Mouse (Mus musculus): ENCODE data around the gene Cela3b. TPM values are rescaled to one million over a fixed set of nuclear protein-coding genes. Genes with fewer than 3 reads are reported as not detected.

The Cela3b gene
- polyA plus RNA-seq, 2 experiments: 0.06 TPM; not detected in 1

DNA sequence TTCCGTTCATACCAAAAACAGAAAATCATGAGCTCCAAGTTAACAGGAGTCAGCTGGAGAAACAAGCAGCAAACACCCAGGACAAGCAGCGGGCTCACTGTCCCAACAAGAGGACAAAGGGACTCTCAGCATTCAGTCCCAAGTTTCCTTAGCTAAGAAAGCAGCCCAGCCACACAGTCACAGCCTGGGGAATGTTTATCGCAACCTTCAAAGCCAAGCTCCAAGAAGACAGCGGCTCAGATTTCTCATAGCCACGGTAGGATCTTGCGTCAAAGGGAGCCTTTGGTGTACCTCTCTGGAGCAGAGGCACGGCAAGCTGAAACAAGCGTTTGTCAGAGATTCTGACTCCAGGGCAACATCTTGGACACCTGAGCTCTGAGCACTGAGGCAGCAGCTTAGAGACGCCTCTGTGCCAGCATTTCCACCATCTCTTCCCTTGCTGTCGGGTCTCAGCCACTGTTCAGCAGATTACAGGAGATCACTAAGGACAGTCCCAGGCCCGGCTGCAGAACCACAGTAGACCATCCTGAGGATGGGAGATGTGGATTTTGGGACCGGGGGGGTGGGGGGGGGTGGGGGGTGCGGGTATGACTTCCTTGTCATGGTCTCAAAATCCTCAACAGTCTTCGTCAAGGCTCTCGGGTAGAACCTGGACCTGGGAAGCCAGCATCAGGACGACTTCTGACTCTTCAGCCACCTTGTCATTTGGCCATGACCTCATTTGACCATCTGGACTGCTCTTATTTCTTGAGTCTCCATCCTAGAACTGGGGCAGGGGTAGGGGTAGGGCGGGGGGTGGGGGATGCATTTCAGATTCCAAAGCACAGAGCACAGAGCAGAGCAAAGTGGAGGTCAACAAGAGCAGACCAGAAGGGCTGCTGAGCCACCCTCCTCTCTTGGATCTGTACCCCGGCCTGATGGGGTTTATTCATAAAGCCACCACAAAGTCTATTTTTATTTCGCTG is 54.7 kb downstream of the Cela3b start:
- TF ChIP-seq EP300 (IDR thresholded peaks at IDR 0.05; ENCODE audit: low read depth) (no peak), CTCF (IDR thresholded peaks at IDR 0.05; ENCODE audit: low read depth) (no peak)
- Histone ChIP-seq H3K9ac (replicated peaks) (no peak overlapping the region), H3K27me3 (ENCODE audit: control insufficient read depth, insufficient read depth, low read length) (no peaks in the 10 kb centered on the region), H3K4me2 (ENCODE audit: low read depth) (no peak overlapping the region), H3K36me3 (replicated peaks; ENCODE audit: control insufficient read depth, insufficient read depth, low read depth) (no peaks in the 10 kb centered on the region), H3K9me3 (ENCODE audit: control insufficient read depth, low read length) (no peaks in the 10 kb centered on the region), H3K4me3 (ENCODE audit: insufficient read depth in 1 of 2, low read depth in 2 of 2, low read length in 2 of 2) (no peak overlapping the region), H3K4me1 (replicated peaks; ENCODE audit: control insufficient read depth in 2 of 2, insufficient read depth in 2 of 2, low read length in 1 of 2) (peaks cover under 1 to 9% of the 10 kb centered on the region in 2 experiments; a peak in 3 of 4 replicates), H3K27ac (no peak overlapping the region)
- DNase-seq (ENCODE audit: low read depth in 3 of 3, low spot score in 3 of 3): no peak
- no peak for ATAC-seq (ENCODE audit: insufficient read depth)
- 62% methylated on average over 19 of the region's 19 CpGs for whole genome bisulfite sequencing (ENCODE audit: insufficient replicate concordance)

DNA sequence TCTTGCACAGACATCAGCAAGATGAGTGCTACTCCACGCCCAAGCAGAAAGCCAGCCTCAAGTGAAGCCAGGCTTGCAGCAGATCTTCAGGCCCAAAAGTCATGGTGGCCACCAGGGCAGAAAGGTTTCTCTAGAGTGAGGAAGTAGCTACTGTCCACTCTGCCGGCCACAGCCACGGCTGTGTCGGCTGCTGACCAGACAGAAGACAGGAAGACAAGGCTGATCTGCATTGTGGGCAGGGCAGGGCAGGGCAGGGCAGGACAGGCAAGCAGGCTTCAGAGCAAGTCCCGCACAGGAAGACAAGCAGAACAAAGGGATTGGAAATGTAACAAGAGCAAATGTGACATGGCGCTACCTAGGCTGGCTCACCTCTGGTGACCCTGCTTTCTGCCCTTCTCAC is 56.6 kb downstream of the Cela3b start:
- H3K4me3 ChIP-seq (ENCODE audit: insufficient read depth in 1 of 2, low read depth in 2 of 2, low read length in 2 of 2): no peak overlapping the region
- TF ChIP-seq EP300 (IDR thresholded peaks at IDR 0.05; ENCODE audit: low read depth): no peak
- TF ChIP-seq CTCF (IDR thresholded peaks at IDR 0.05; ENCODE audit: low read depth): no peak
- H3K9me3 ChIP-seq (ENCODE audit: control insufficient read depth, low read length): no peaks in the 10 kb centered on the region
- H3K4me1 ChIP-seq (replicated peaks; ENCODE audit: control insufficient read depth in 2 of 2, insufficient read depth in 2 of 2, low read length in 1 of 2): peaks cover 0 to 9% of the 10 kb centered on the region in 2 experiments; a peak in 2 of 4 replicates
- 52% methylated on average over 6 of the region's 6 CpGs for WGBS (ENCODE audit: insufficient replicate concordance)
- no peak for ATAC-seq (ENCODE audit: insufficient read depth)
- no peak overlapping the region for H3K9ac ChIP-seq (replicated peaks)
- no peak overlapping the region for H3K4me2 ChIP-seq (ENCODE audit: low read depth)
- no peak for DNase-seq (ENCODE audit: low read depth in 3 of 3, low spot score in 3 of 3)
- H3K27me3 ChIP-seq (ENCODE audit: control insufficient read depth, insufficient read depth, low read length): no peaks in the 10 kb centered on the region
- no peak overlapping the region for H3K27ac ChIP-seq
- no peaks in the 10 kb centered on the region for H3K36me3 ChIP-seq (replicated peaks; ENCODE audit: control insufficient read depth, insufficient read depth, low read depth)

DNA sequence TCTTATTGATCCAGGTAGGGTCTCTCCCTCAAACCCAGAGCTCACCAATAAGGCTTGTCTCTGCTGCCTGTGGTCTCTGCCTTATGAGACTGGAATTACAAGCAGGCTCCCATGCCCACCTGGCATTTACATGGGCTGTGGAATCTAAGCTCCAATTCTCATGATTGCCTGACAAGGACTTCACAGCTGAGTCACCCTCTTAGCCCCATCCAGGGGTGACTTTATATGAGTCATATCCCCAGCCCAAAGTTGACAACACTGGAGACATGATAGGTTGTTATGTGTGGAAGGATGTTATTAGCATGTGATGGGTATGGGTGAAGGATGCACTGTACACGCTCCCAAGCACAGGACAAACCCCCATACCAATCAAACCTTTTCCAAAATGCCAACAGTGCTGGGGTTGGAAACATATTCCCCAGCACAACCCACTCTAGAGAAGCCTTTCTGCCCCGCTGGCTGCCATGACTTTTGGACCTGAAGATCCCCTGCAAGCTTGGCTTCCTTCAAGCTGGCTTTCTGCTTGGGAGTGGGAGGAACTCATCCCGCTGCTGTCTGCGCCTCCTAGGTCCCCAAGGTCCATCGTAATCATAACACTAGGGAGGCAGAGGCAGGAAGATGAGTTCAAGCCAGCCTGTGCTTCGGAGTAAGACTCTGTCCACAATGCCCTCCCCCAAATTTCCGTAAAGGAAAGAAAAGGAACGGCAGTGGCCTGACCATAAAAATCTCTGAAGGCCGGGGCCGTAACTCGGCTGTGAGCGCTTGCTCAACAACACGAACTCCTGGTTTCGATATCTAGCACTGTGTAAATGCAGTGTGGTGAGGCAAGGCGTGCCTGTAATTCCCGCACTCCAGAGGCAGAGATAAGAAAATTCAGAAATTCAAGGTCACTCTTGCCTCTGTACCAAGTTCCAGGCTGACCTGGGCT is 58.5 kb downstream of the Cela3b start:
- TF ChIP-seq CTCF (IDR thresholded peaks at IDR 0.05; ENCODE audit: low read depth) (no peak), EP300 (IDR thresholded peaks at IDR 0.05; ENCODE audit: low read depth) (no peak)
- no peaks in the 10 kb centered on the region for H3K9me3 ChIP-seq (ENCODE audit: control insufficient read depth, low read length)
- H3K27me3 ChIP-seq (ENCODE audit: control insufficient read depth, insufficient read depth, low read length): no peaks in the 10 kb centered on the region
- DNase-seq (ENCODE audit: low read depth in 3 of 3, low spot score in 3 of 3): no peak
- ATAC-seq (ENCODE audit: insufficient read depth): 0 out of 2 replicates have a peak, but pooled peaks have one; percentile 22
- peak overlapping the region; percentile 37 for H3K4me2 ChIP-seq (ENCODE audit: low read depth)
- H3K9ac ChIP-seq (replicated peaks): no peak overlapping the region
- peaks cover 0 to 16% of the 10 kb centered on the region in 2 experiments; a peak in 2 of 4 replicates for H3K4me1 ChIP-seq (replicated peaks; ENCODE audit: control insufficient read depth in 2 of 2, insufficient read depth in 2 of 2, low read length in 1 of 2)
- no peak overlapping the region; a peak in 1 of 4 replicates for H3K4me3 ChIP-seq (ENCODE audit: insufficient read depth in 1 of 2, low read depth in 2 of 2, low read length in 2 of 2)
- no peak overlapping the region for H3K27ac ChIP-seq
- H3K36me3 ChIP-seq (replicated peaks; ENCODE audit: control insufficient read depth, insufficient read depth, low read depth): no peaks in the 10 kb centered on the region
- WGBS (ENCODE audit: insufficient replicate concordance): 61% methylated on average over 16 of the region's 16 CpGs

Other genes with a start within 250 kb of the Cela3b start
- gene Wnt4, start 153.1 kb downstream of the Cela3b start, polyA plus RNA-seq (2012; rRNA removed): 0.16 and 0.25 TPM in 2 replicates
- gene Wnt4, start 153.1 kb downstream of the Cela3b start, polyA plus RNA-seq (2014; fragmentation: Nextera tagmentation; extraction: Ambion mirVana): 0.09 and 0.14 TPM in 2 replicates
- gene Cdc42, start 72.8 kb downstream of the Cela3b start, polyA plus RNA-seq (2012; rRNA removed): 67.7 and 91.6 TPM in 2 replicates
- 259 and 262 TPM in 2 replicates for gene Cdc42, start 72.8 kb downstream of the Cela3b start, polyA plus RNA-seq (2014; fragmentation: Nextera tagmentation; extraction: Ambion mirVana)
- not detected in 2 replicates for gene Cela3a, start 20.7 kb downstream of the Cela3b start, polyA plus RNA-seq (2012; rRNA removed)
- gene Cela3a, start 20.7 kb downstream of the Cela3b start, polyA plus RNA-seq (2014; fragmentation: Nextera tagmentation; extraction: Ambion mirVana): not detected in 2 replicates
- not detected in 2 replicates for gene 1700013G24Rik, start 22.7 kb upstream of the Cela3b start, polyA plus RNA-seq (2012; rRNA removed)
- not detected in 2 replicates for gene 1700013G24Rik, start 22.7 kb upstream of the Cela3b start, polyA plus RNA-seq (2014; fragmentation: Nextera tagmentation; extraction: Ambion mirVana)
- gene Hspg2, start 38.2 kb upstream of the Cela3b start, polyA plus RNA-seq (2012; rRNA removed): 2.4 and 3.3 TPM in 2 replicates
- gene Hspg2, start 38.2 kb upstream of the Cela3b start, polyA plus RNA-seq (2014; fragmentation: Nextera tagmentation; extraction: Ambion mirVana): 4.3 and 5.0 TPM in 2 replicates
- gene Ldlrad2, start 144.0 kb upstream of the Cela3b start, polyA plus RNA-seq (2012; rRNA removed): not detected in 2 replicates
- not detected in 2 replicates for gene Ldlrad2, start 144.0 kb upstream of the Cela3b start, polyA plus RNA-seq (2014; fragmentation: Nextera tagmentation; extraction: Ambion mirVana)
- gene Usp48, start 163.2 kb upstream of the Cela3b start, polyA plus RNA-seq (2012; rRNA removed): 20.2 and 27.4 TPM in 2 replicates
- gene Usp48, start 163.2 kb upstream of the Cela3b start, polyA plus RNA-seq (2014; fragmentation: Nextera tagmentation; extraction: Ambion mirVana): 25.9 and 29.6 TPM in 2 replicates
- gene Rap1gap, start 234.2 kb upstream of the Cela3b start, polyA plus RNA-seq (2012; rRNA removed): 2.7 and 3.1 TPM in 2 replicates
- gene Rap1gap, start 234.2 kb upstream of the Cela3b start, polyA plus RNA-seq (2014; fragmentation: Nextera tagmentation; extraction: Ambion mirVana): 1.6 and 1.7 TPM in 2 replicates